Mouse (Mus musculus): Measurements from ENCODE around the gene Dok1. TPM values are rescaled to one million over a fixed set of nuclear protein-coding genes. Genes with fewer than 3 reads are reported as not detected.
A peak's percentile ranks its signal among the peaks of the same experiment; 100 is the strongest.

Gene Dok1
- polyA plus RNA-seq, 1 experiment from 2014 or later, result 2.8 TPM

- no peaks in the 10 kb centered on the region for H3K9me3 ChIP-seq
- no peak for ATAC-seq (ENCODE audit: low FRiP score)
- peaks cover 6% of the 10 kb centered on the region for H3K27me3 ChIP-seq
- H3K4me2 ChIP-seq, result no peak overlapping the region
- no peak overlapping the region for H3K9ac ChIP-seq
- H3K4me1 ChIP-seq (replicated peaks), result peaks cover 9% of the 10 kb centered on the region
- no peak overlapping the region for H3K27ac ChIP-seq
- H3K4me3 ChIP-seq, result no peak overlapping the region
- 80% methylated on average over 5 of the region's 5 CpGs for WGBS
- no peaks in the 10 kb centered on the region for H3K36me3 ChIP-seq
Measured at GRCm38 (mm10) chr6:83040601-83041000, 7.3 kb upstream of the Dok1 start.

- peak; percentile 65 for ATAC-seq (ENCODE audit: low FRiP score)
- WGBS, result 5% methylated on average over 24 of the region's 24 CpGs
Measured at GRCm38 (mm10) chr6:83038496-83039012, 5.3 kb upstream of the Dok1 start.

GRCm38 (mm10) chr6:83037188-83037587 is 3.9 kb upstream of the Dok1 start:
- Histone ChIP-seq H3K27me3 (peaks cover 39% of the 10 kb centered on the region), H3K4me1 (replicated peaks) (peaks cover 34% of the 10 kb centered on the region), H3K4me2 (no peak overlapping the region), H3K9me3 (no peaks in the 10 kb centered on the region), H3K9ac (no peak overlapping the region), H3K36me3 (no peaks in the 10 kb centered on the region), H3K27ac (no peak overlapping the region), H3K4me3 (no peak overlapping the region)
- WGBS, result 88% methylated on average over 8 of the region's 8 CpGs
- ATAC-seq (ENCODE audit: low FRiP score), result no peak

More at GRCm38 (mm10) chr6:83038496-83039012, 5.3 kb upstream of the Dok1 start:
- Histone ChIP-seq H3K4me3 (peak overlapping the region; percentile 26), H3K27ac (no peak overlapping the region), H3K4me2 (peak overlapping the region; percentile 53), H3K9ac (peak overlapping the region; percentile 43), H3K36me3 (no peaks in the 10 kb centered on the region), H3K27me3 (peaks cover 25% of the 10 kb centered on the region), H3K9me3 (no peaks in the 10 kb centered on the region), H3K4me1 (replicated peaks) (peaks cover 20% of the 10 kb centered on the region)

- Histone ChIP-seq H3K27ac (no peak overlapping the region), H3K36me3 (no peaks in the 10 kb centered on the region), H3K9me3 (no peaks in the 10 kb centered on the region), H3K9ac (peak overlapping the region; percentile 63), H3K4me1 (replicated peaks) (peaks cover 38% of the 10 kb centered on the region), H3K4me3 (peak overlapping the region; percentile 48), H3K4me2 (peak overlapping the region; percentile 76), H3K27me3 (peaks cover 64% of the 10 kb centered on the region)
- ATAC-seq (ENCODE audit: low FRiP score), result no peak
- WGBS, result 16% methylated on average over 5 of the region's 5 CpGs
Measured at GRCm38 (mm10) chr6:83034463-83035055, 1.3 kb upstream of the Dok1 start.

- peak overlapping the region; percentile 76 for H3K4me2 ChIP-seq
- H3K27ac ChIP-seq, result 0 out of 2 replicates have a peak overlapping the region, but pooled peaks have one; percentile 53
- H3K4me3 ChIP-seq, result peak overlapping the region; percentile 48
- no peaks in the 10 kb centered on the region for H3K36me3 ChIP-seq
- peak; percentile 40; the same call in 1 of the 2 replicates for ATAC-seq (ENCODE audit: low FRiP score)
- whole genome bisulfite sequencing, result 2% methylated on average over 31 of the region's 31 CpGs
- peaks cover 77% of the 10 kb centered on the region for H3K27me3 ChIP-seq
- H3K9ac ChIP-seq, result peak overlapping the region; percentile 63; the same call in 1 of the 2 replicates
- H3K9me3 ChIP-seq, result no peaks in the 10 kb centered on the region
- peaks cover 29% of the 10 kb centered on the region for H3K4me1 ChIP-seq (replicated peaks)
Measured at GRCm38 (mm10) chr6:83032769-83033191, 491 bp downstream of the Dok1 start.

GRCm38 (mm10) chr6:83031921-83032590 is 1.2 kb downstream of the Dok1 start:
- Histone ChIP-seq H3K9ac (peak overlapping the region; percentile 63; the same call in 1 of the 2 replicates), H3K27ac (no peak overlapping the region), H3K4me3 (peak overlapping the region; percentile 48), H3K4me2 (peak overlapping the region; percentile 76), H3K27me3 (peaks cover 84% of the 10 kb centered on the region), H3K9me3 (no peaks in the 10 kb centered on the region), H3K4me1 (replicated peaks) (peaks cover 29% of the 10 kb centered on the region), H3K36me3 (no peaks in the 10 kb centered on the region)
- ATAC-seq (ENCODE audit: low FRiP score), result no peak
- WGBS, result 19% methylated on average over 18 of the region's 18 CpGs

GRCm38 (mm10) chr6:83031111-83031510 is 2.2 kb downstream of the Dok1 start:
- H3K36me3 ChIP-seq, result no peaks in the 10 kb centered on the region
- no peak for ATAC-seq (ENCODE audit: low FRiP score)

GRCm38 (mm10) chr6:83029777-83030176 is 3.5 kb downstream of the Dok1 start:
- H3K9me3 ChIP-seq, result no peaks in the 10 kb centered on the region
- peaks cover 73% of the 10 kb centered on the region for H3K27me3 ChIP-seq

More at GRCm38 (mm10) chr6:83031111-83031510, 2.2 kb downstream of the Dok1 start:
- Histone ChIP-seq H3K27me3 (peaks cover 83% of the 10 kb centered on the region), H3K4me3 (no peak overlapping the region), H3K4me2 (no peak overlapping the region), H3K27ac (no peak overlapping the region), H3K4me1 (replicated peaks) (peaks cover 29% of the 10 kb centered on the region), H3K9me3 (no peaks in the 10 kb centered on the region), H3K9ac (no peak overlapping the region)
- 66% methylated on average over 7 of the region's 7 CpGs for WGBS

GRCm38 (mm10) chr6:83027706-83028105 is 5.6 kb downstream of the Dok1 start:
- Histone ChIP-seq H3K4me1 (replicated peaks) (peaks cover 9% of the 10 kb centered on the region), H3K9me3 (no peaks in the 10 kb centered on the region), H3K27me3 (peaks cover 53% of the 10 kb centered on the region), H3K4me3 (no peak overlapping the region), H3K9ac (no peak overlapping the region), H3K4me2 (no peak overlapping the region), H3K27ac (no peak overlapping the region), H3K36me3 (no peaks in the 10 kb centered on the region)
- ATAC-seq (ENCODE audit: low FRiP score), result no peak
- 62% methylated on average over 7 of the region's 9 CpGs for WGBS

More at GRCm38 (mm10) chr6:83029777-83030176, 3.5 kb downstream of the Dok1 start:
- Histone ChIP-seq H3K4me1 (replicated peaks) (peaks cover 29% of the 10 kb centered on the region), H3K9ac (0 out of 2 replicates have a peak overlapping the region, but pooled peaks have one; percentile 35), H3K4me3 (no peak overlapping the region), H3K4me2 (no peak overlapping the region), H3K36me3 (no peaks in the 10 kb centered on the region), H3K27ac (no peak overlapping the region)
- no peak for ATAC-seq (ENCODE audit: low FRiP score)
- 28% methylated on average over 10 of the region's 10 CpGs for WGBS

- no peak overlapping the region for H3K9ac ChIP-seq
- H3K4me1 ChIP-seq (replicated peaks), result peaks cover 5% of the 10 kb centered on the region
- no peaks in the 10 kb centered on the region for H3K36me3 ChIP-seq
- H3K27ac ChIP-seq, result no peak overlapping the region
- peaks cover 49% of the 10 kb centered on the region for H3K27me3 ChIP-seq
- H3K4me3 ChIP-seq, result no peak overlapping the region
- no peaks in the 10 kb centered on the region for H3K9me3 ChIP-seq
- 68% methylated on average over 8 of the region's 8 CpGs for WGBS
- no peak for ATAC-seq (ENCODE audit: low FRiP score)
- H3K4me2 ChIP-seq, result no peak overlapping the region
Measured at GRCm38 (mm10) chr6:83027293-83027692, 6.0 kb downstream of the Dok1 start.

- H3K27me3 ChIP-seq, result peaks cover 29% of the 10 kb centered on the region
- 100% methylated on average over 4 of the region's 4 CpGs for WGBS
- H3K9ac ChIP-seq, result no peak overlapping the region
- H3K36me3 ChIP-seq, result no peaks in the 10 kb centered on the region
- H3K9me3 ChIP-seq, result no peaks in the 10 kb centered on the region
- H3K4me2 ChIP-seq, result no peak overlapping the region
- no peaks in the 10 kb centered on the region for H3K4me1 ChIP-seq (replicated peaks)
- no peak overlapping the region for H3K27ac ChIP-seq
- no peak overlapping the region for H3K4me3 ChIP-seq
- ATAC-seq (ENCODE audit: low FRiP score), result no peak
Measured at GRCm38 (mm10) chr6:83025221-83025620, 8.1 kb downstream of the Dok1 start.

- no peak for ATAC-seq (ENCODE audit: low FRiP score)
- Histone ChIP-seq H3K27me3 (peaks cover 21% of the 10 kb centered on the region), H3K4me2 (no peak overlapping the region), H3K4me1 (replicated peaks) (no peaks in the 10 kb centered on the region), H3K9me3 (no peaks in the 10 kb centered on the region), H3K36me3 (no peaks in the 10 kb centered on the region), H3K9ac (no peak overlapping the region), H3K27ac (no peak overlapping the region), H3K4me3 (no peak overlapping the region)
- WGBS, result 73% methylated on average over 4 of the region's 4 CpGs
Measured at GRCm38 (mm10) chr6:83024421-83024820, 8.8 kb downstream of the Dok1 start.

All from hindbrain, embryonic 13.5 days (tissue).